Mouse (Mus musculus): Measurements from ENCODE around the gene Snap47. TPM values are rescaled to one million over a fixed set of nuclear protein-coding genes. Genes with fewer than 3 reads are reported as not detected.

The Snap47 gene
- polyA plus RNA-seq, 1 experiment from 2014 or later: 445 TPM

- H3K27ac ChIP-seq (ENCODE audit: low read length): no peak overlapping the region
- no peaks in the 10 kb centered on the region for H3K27me3 ChIP-seq (replicated peaks; ENCODE audit: control insufficient read depth, insufficient read depth, low read length)
- H3K4me2 ChIP-seq (ENCODE audit: low read length): no peak overlapping the region
- no peaks in the 10 kb centered on the region for H3K4me1 ChIP-seq (replicated peaks; ENCODE audit: control insufficient read depth, insufficient read depth, low read length)
- H3K9ac ChIP-seq (replicated peaks; ENCODE audit: low read depth, low read length): no peak overlapping the region
- H3K36me3 ChIP-seq (ENCODE audit: control insufficient read depth, insufficient read depth): peaks cover 45% of the 10 kb centered on the region
- WGBS: 100% methylated on average over 2 of the region's 2 CpGs
- no peak overlapping the region for H3K4me3 ChIP-seq (replicated peaks; ENCODE audit: low read length)
- peaks cover 22% of the 10 kb centered on the region for H3K9me3 ChIP-seq (ENCODE audit: control insufficient read depth, low read length)
- ATAC-seq: no peak
Measured at GRCm38 (mm10) chr11:59460459-59460858, 9.5 kb upstream of the Snap47 start.

- Histone ChIP-seq H3K9me3 (ENCODE audit: control insufficient read depth, low read length) (peaks cover 18% of the 10 kb centered on the region), H3K27ac (ENCODE audit: low read length) (no peak overlapping the region)
- no peak for ATAC-seq
Measured at GRCm38 (mm10) chr11:59458973-59459372, 8.0 kb upstream of the Snap47 start.

GRCm38 (mm10) chr11:59456891-59457290 lies 5.9 kb upstream of the Snap47 start:
- Histone ChIP-seq H3K4me1 (replicated peaks; ENCODE audit: control insufficient read depth, insufficient read depth, low read length) (no peaks in the 10 kb centered on the region), H3K9ac (replicated peaks; ENCODE audit: low read depth, low read length) (no peak overlapping the region), H3K4me2 (ENCODE audit: low read length) (no peak overlapping the region), H3K27me3 (replicated peaks; ENCODE audit: control insufficient read depth, insufficient read depth, low read length) (no peaks in the 10 kb centered on the region), H3K27ac (ENCODE audit: low read length) (no peak overlapping the region), H3K4me3 (replicated peaks; ENCODE audit: low read length) (no peak overlapping the region), H3K36me3 (ENCODE audit: control insufficient read depth, insufficient read depth) (peaks cover 19% of the 10 kb centered on the region), H3K9me3 (ENCODE audit: control insufficient read depth, low read length) (no peaks in the 10 kb centered on the region)
- WGBS: 89% methylated on average over 2 of the region's 2 CpGs
- ATAC-seq: no peak

More at GRCm38 (mm10) chr11:59458973-59459372, 8.0 kb upstream of the Snap47 start:
- Histone ChIP-seq H3K36me3 (ENCODE audit: control insufficient read depth, insufficient read depth) (peaks cover 36% of the 10 kb centered on the region), H3K27me3 (replicated peaks; ENCODE audit: control insufficient read depth, insufficient read depth, low read length) (no peaks in the 10 kb centered on the region), H3K4me3 (replicated peaks; ENCODE audit: low read length) (no peak overlapping the region), H3K4me1 (replicated peaks; ENCODE audit: control insufficient read depth, insufficient read depth, low read length) (no peaks in the 10 kb centered on the region), H3K9ac (replicated peaks; ENCODE audit: low read depth, low read length) (no peak overlapping the region), H3K4me2 (ENCODE audit: low read length) (no peak overlapping the region)
- WGBS: 64% methylated on average over 5 of the region's 5 CpGs

- Histone ChIP-seq H3K4me2 (ENCODE audit: low read length) (no peak overlapping the region), H3K4me3 (replicated peaks; ENCODE audit: low read length) (no peak overlapping the region), H3K27me3 (replicated peaks; ENCODE audit: control insufficient read depth, insufficient read depth, low read length) (no peaks in the 10 kb centered on the region), H3K36me3 (ENCODE audit: control insufficient read depth, insufficient read depth) (peaks cover 16% of the 10 kb centered on the region), H3K9me3 (ENCODE audit: control insufficient read depth, low read length) (no peaks in the 10 kb centered on the region), H3K27ac (ENCODE audit: low read length) (no peak overlapping the region), H3K9ac (replicated peaks; ENCODE audit: low read depth, low read length) (no peak overlapping the region), H3K4me1 (replicated peaks; ENCODE audit: control insufficient read depth, insufficient read depth, low read length) (no peaks in the 10 kb centered on the region)
- no peak for ATAC-seq
- WGBS: 98% methylated on average over 2 of the region's 2 CpGs
Measured at GRCm38 (mm10) chr11:59456346-59456745, 5.4 kb upstream of the Snap47 start.

DNA sequence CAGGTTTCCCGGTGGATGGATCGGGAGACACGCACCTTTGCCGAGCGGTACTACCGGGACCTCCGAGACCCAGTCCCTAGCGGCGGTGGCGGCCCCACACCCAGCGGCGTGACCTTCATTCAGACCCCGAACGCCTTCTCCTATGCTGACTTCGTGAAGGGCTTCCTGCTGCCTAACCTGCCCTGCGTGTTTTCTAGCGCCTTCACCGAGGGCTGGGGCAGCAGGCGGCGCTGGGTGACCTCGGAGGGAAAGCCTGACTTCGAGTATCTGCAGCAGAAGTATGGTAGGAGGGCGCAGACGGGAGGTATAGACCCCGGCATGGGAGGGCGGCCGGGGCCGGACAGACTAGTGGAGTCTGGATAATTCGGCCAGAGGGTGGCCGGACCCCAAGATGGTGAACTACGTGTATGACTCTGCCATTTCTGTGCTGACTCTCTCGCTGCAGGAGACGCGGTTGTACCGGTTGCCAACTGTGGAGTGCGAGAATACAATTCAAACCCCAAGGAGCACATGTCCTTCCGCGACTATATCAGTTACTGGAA lies 685 bp downstream of the Snap47 start:
- no peaks in the 10 kb centered on the region for H3K9me3 ChIP-seq (ENCODE audit: control insufficient read depth, low read length)
- H3K9ac ChIP-seq (replicated peaks; ENCODE audit: low read depth, low read length): peak overlapping the region; percentile 80
- peak overlapping the region; percentile 90 for H3K4me3 ChIP-seq (replicated peaks; ENCODE audit: low read length)
- H3K27ac ChIP-seq (ENCODE audit: low read length): peak overlapping the region; percentile 61; the same call in 1 of the 2 replicates
- H3K4me2 ChIP-seq (ENCODE audit: low read length): peak overlapping the region; percentile 99
- H3K27me3 ChIP-seq (replicated peaks; ENCODE audit: control insufficient read depth, insufficient read depth, low read length): no peaks in the 10 kb centered on the region
- peak; percentile 61 for ATAC-seq
- peaks cover 24% of the 10 kb centered on the region for H3K4me1 ChIP-seq (replicated peaks; ENCODE audit: control insufficient read depth, insufficient read depth, low read length)
- under 1% methylated on average over 38 of the region's 38 CpGs for WGBS
- H3K36me3 ChIP-seq (ENCODE audit: control insufficient read depth, insufficient read depth): 0 out of 2 replicates have a peak, but pooled peaks cover 9% of the 10 kb centered on the region

GRCm38 (mm10) chr11:59449741-59450229 lies 1.2 kb downstream of the Snap47 start, which contains the start of gene Jmjd4:
Jmjd4 (plus strand) TSS chr11:59450045.
- Histone ChIP-seq H3K36me3 (ENCODE audit: control insufficient read depth, insufficient read depth) (0 out of 2 replicates have a peak, but pooled peaks cover 9% of the 10 kb centered on the region), H3K9me3 (ENCODE audit: control insufficient read depth, low read length) (no peaks in the 10 kb centered on the region), H3K9ac (replicated peaks; ENCODE audit: low read depth, low read length) (peak within 1 kb of the TSS; percentile 80), H3K27me3 (replicated peaks; ENCODE audit: control insufficient read depth, insufficient read depth, low read length) (no peaks in the 10 kb centered on the region), H3K27ac (ENCODE audit: low read length) (peak within 1 kb of the TSS; percentile 80), H3K4me3 (replicated peaks; ENCODE audit: low read length) (peak within 1 kb of the TSS; percentile 90), H3K4me1 (replicated peaks; ENCODE audit: control insufficient read depth, insufficient read depth, low read length) (peaks cover 24% of the 10 kb centered on the region), H3K4me2 (ENCODE audit: low read length) (peak within 1 kb of the TSS; percentile 99)
- peak; percentile 97 for ATAC-seq
- WGBS: 0% methylated on average over 30 of the region's 40 CpGs

DNA sequence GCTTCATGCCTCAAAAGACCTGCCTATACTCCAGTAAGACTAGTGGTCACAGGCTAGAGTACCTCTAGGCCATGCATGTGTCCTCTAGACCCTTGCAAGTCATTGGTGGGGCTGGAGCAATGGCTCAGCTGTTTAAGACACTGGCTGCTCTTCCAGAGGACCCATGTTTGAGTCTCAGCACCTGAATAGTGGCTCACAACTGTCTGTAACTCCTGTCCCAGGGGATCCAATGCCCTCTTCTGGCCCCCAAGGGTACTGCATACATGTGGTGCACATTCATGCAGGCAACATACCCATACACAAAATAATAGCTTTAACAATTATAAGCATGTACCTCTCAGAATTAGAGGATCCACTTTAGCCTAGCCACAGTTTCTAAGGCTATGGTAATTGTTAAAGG lies 7.9 kb downstream of the Snap47 start:
- H3K4me2 ChIP-seq (ENCODE audit: low read length): no peak overlapping the region
- H3K27ac ChIP-seq (ENCODE audit: low read length): no peak overlapping the region
- H3K4me3 ChIP-seq (replicated peaks; ENCODE audit: low read length): no peak overlapping the region
- H3K9me3 ChIP-seq (ENCODE audit: control insufficient read depth, low read length): peaks cover 2% of the 10 kb centered on the region; the same call in 1 of the 2 replicates
- H3K9ac ChIP-seq (replicated peaks; ENCODE audit: low read depth, low read length): no peak overlapping the region
- H3K4me1 ChIP-seq (replicated peaks; ENCODE audit: control insufficient read depth, insufficient read depth, low read length): peaks cover 4% of the 10 kb centered on the region; the same call in 1 of the 2 replicates
- no peak for ATAC-seq
- peaks cover 5% of the 10 kb centered on the region for H3K36me3 ChIP-seq (ENCODE audit: control insufficient read depth, insufficient read depth)
- no peaks in the 10 kb centered on the region for H3K27me3 ChIP-seq (replicated peaks; ENCODE audit: control insufficient read depth, insufficient read depth, low read length)

DNA sequence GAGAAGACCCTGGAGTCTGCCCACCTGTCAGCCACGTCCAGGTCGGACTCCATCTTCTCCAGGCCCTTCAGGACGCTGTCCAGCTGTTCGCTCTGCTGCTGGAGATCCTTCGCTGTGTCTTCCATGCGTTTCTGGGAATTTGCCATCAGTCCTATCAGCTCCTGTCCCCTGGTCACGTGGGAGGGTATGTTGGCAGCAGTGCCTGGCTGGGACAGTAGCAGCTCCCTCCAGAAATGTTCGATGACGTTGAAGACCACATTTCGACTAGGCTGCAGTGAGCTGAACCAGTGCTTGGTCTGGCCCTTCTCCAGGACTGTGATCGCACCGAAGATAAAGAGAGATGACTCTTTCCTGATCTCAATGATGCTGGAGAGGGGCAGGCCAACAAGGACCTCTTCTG lies 13.0 kb downstream of the Snap47 start:
- WGBS: 94% methylated on average over 12 of the region's 12 CpGs
- peaks cover 22% of the 10 kb centered on the region for H3K36me3 ChIP-seq (ENCODE audit: control insufficient read depth, insufficient read depth)
- H3K4me3 ChIP-seq (replicated peaks; ENCODE audit: low read length): no peak overlapping the region
- H3K9me3 ChIP-seq (ENCODE audit: control insufficient read depth, low read length): 0 out of 2 replicates have a peak, but pooled peaks cover 3% of the 10 kb centered on the region
- no peak for ATAC-seq
- no peaks in the 10 kb centered on the region for H3K4me1 ChIP-seq (replicated peaks; ENCODE audit: control insufficient read depth, insufficient read depth, low read length)
- H3K4me2 ChIP-seq (ENCODE audit: low read length): no peak overlapping the region
- H3K9ac ChIP-seq (replicated peaks; ENCODE audit: low read depth, low read length): no peak overlapping the region
- H3K27ac ChIP-seq (ENCODE audit: low read length): no peak overlapping the region
- H3K27me3 ChIP-seq (replicated peaks; ENCODE audit: control insufficient read depth, insufficient read depth, low read length): no peaks in the 10 kb centered on the region

DNA sequence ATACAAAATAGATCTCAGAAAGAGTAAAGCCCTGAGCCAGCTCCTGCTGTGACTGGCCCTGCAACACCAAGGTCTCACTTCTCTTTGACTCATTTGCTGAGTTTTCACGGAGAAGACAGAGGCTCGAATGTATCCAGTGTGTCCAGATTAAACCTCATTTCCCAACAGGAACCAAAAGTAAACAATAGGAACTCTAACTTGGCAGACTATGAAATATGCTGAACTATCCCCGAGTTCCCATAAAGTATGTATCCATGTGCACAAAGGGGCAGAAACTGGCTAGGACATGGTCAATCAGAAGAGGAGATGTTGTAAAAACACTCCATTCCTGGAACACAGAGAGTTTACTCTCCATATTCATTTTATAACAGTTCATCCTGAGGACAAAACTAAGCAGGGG lies 18.7 kb downstream of the Snap47 start:
- H3K9me3 ChIP-seq (ENCODE audit: control insufficient read depth, low read length): no peaks in the 10 kb centered on the region
- ATAC-seq: no peak
- H3K4me1 ChIP-seq (replicated peaks; ENCODE audit: control insufficient read depth, insufficient read depth, low read length): no peaks in the 10 kb centered on the region
- no peak overlapping the region for H3K4me3 ChIP-seq (replicated peaks; ENCODE audit: low read length)
- no peaks in the 10 kb centered on the region for H3K27me3 ChIP-seq (replicated peaks; ENCODE audit: control insufficient read depth, insufficient read depth, low read length)
- H3K36me3 ChIP-seq (ENCODE audit: control insufficient read depth, insufficient read depth): peaks cover 20% of the 10 kb centered on the region
- H3K9ac ChIP-seq (replicated peaks; ENCODE audit: low read depth, low read length): no peak overlapping the region
- no peak overlapping the region for H3K27ac ChIP-seq (ENCODE audit: low read length)
- WGBS: 67% methylated on average over 3 of the region's 3 CpGs
- H3K4me2 ChIP-seq (ENCODE audit: low read length): no peak overlapping the region

All from forebrain, embryonic 16.5 days (tissue).